Mouse (Mus musculus): ENCODE data around the gene Ptdss2.

GRCm38 (mm10) chr7:141078876-141079275, 43.3 kb upstream of the Ptdss2 start:
- TF ChIP-seq CTCF (IDR thresholded peaks at IDR 0.05; ENCODE audit: low read depth): no peak
- no peak for TF ChIP-seq EP300 (IDR thresholded peaks at IDR 0.05; ENCODE audit: low read depth)
